Mouse (Mus musculus) liver, postnatal 0 days (tissue): Measurements from ENCODE around the gene Stx3. TPM values are rescaled to one million over a fixed set of nuclear protein-coding genes. Genes with fewer than 3 reads are reported as not detected.

Experiments
- ATAC-seq: fragments of 200-750 bp; cut with Nextera tagmentation; 2 replicates; pipeline ENCODE4 v1.8.0; 2017; ENCODE audit warnings: mild to moderate bottlenecking, moderate library complexity
- DNase-seq: peaks from one replicate; pipeline ENCODE4 v3.0.0-alpha.2; 2016
- H3K27ac ChIP-seq: fragments of 300-500 bp; sonication (generic); 2 replicates; pipeline ENCODE4 v1.5.1; 2014; ENCODE audit warnings: antibody characterized with exemption, moderate library complexity, mild to moderate bottlenecking, low read depth
- H3K27me3 ChIP-seq: fragments of 300-500 bp; sonication (generic); 2 replicates; pipeline ENCODE4 v1.6.1; 2014; ENCODE audit warnings: low read length, control low read depth, mixed read lengths; ENCODE audit not compliant: insufficient read depth
- H3K36me3 ChIP-seq: fragments of 300-500 bp; sonication (generic); replicated peaks from 2 replicates; pipeline ENCODE4 v1.6.1; 2014; ENCODE audit warnings: mild to moderate bottlenecking, control low read depth, low read length, moderate library complexity, mixed read lengths; ENCODE audit not compliant: insufficient read depth
- H3K4me1 ChIP-seq: fragments of 300-500 bp; sonication (generic); 2 replicates; pipeline ENCODE4 v1.6.1; 2014; ENCODE audit warnings: antibody characterized with exemption, mild to moderate bottlenecking, control low read depth; ENCODE audit not compliant: insufficient read depth
- H3K4me2 ChIP-seq: fragments of 300-500 bp; sonication (generic); 2 replicates; pipeline ENCODE4 v1.6.1; 2014; ENCODE audit warnings: low read depth, mild to moderate bottlenecking, low read length, moderate library complexity, mixed read lengths
- H3K4me3 ChIP-seq: fragments of 300-500 bp; sonication (generic); 2 replicates; pipeline ENCODE4 v1.5.1; 2014; ENCODE audit warnings: low read depth, low read length
- H3K9ac ChIP-seq: fragments of 300-500 bp; sonication (generic); replicated peaks from 2 replicates; pipeline ENCODE4 v1.6.1; 2014; ENCODE audit warnings: mild to moderate bottlenecking, moderate library complexity
- H3K9me3 ChIP-seq: fragments of 300-500 bp; sonication (generic); 2 replicates; pipeline ENCODE4 v1.6.1; 2016; ENCODE audit warnings: mild to moderate bottlenecking, control low read depth, low read length, mixed read lengths
- CTCF ChIP-seq: sonication (generic); IDR thresholded peaks from 2 replicates; pipeline ENCODE4 v1.5.1; 2016; ENCODE audit warnings: antibody characterized with exemption, low read depth
- EP300 ChIP-seq: IDR thresholded peaks from 2 replicates; pipeline ENCODE4 v1.6.1; 2016; ENCODE audit warnings: antibody characterized with exemption, low read depth, mild to moderate bottlenecking
- WGBS: fragments of 180-500 bp; shearing (Covaris S2); extraction: QIAGEN DNeasy Blood & Tissue Kit; methylation state at CpG from one replicate; pipeline ENCODE4 v1.1.7; 2014; ENCODE audit not compliant: insufficient replicate concordance; 5-methylcytosine and 5-hydroxymethylcytosine counted together
- polyA plus RNA-seq: library from polyadenylated mRNA; unstranded; fragments of >200 nt; fragmentation: Nextera tagmentation; extraction: Ambion mirVana; gene quantifications from 2 replicates; pipeline ENCODE4 v1.2.1, GENCODE M21; 2015

Gene Stx3
- polyA plus RNA-seq, 1 experiment from 2014 or later, result 3.7 TPM

GRCm38 (mm10) chr19:11810856-11811255, 8.3 kb downstream of the Stx3 start:
- Histone ChIP-seq H3K27ac (no peak overlapping the region), H3K36me3 (no peaks in the 10 kb centered on the region), H3K4me2 (no peak overlapping the region), H3K27me3 (no peaks in the 10 kb centered on the region), H3K9ac (no peak overlapping the region), H3K4me1 (peaks cover 7% of the 10 kb centered on the region), H3K9me3 (no peaks in the 10 kb centered on the region), H3K4me3 (no peak overlapping the region)
- ATAC-seq (no peak), DNase-seq (no peak)
- WGBS, result 76% methylated on average over 1 of the region's 1 CpGs
- TF ChIP-seq CTCF, result no peak
- no peak for TF ChIP-seq EP300

GRCm38 (mm10) chr19:11810003-11810758, 9.0 kb downstream of the Stx3 start:
- Histone ChIP-seq H3K4me3 (no peak overlapping the region), H3K9ac (no peak overlapping the region), H3K4me2 (no peak overlapping the region), H3K4me1 (peaks cover 7% of the 10 kb centered on the region), H3K27me3 (no peaks in the 10 kb centered on the region), H3K9me3 (no peaks in the 10 kb centered on the region), H3K36me3 (no peaks in the 10 kb centered on the region), H3K27ac (no peak overlapping the region)
- 45% methylated on average over 5 of the region's 5 CpGs for WGBS
- DNase-seq (no peak), ATAC-seq (no peak)
- no peak for TF ChIP-seq EP300
- no peak for TF ChIP-seq CTCF

GRCm38 (mm10) chr19:11808452-11808851, 10.8 kb downstream of the Stx3 start:
- no peaks in the 10 kb centered on the region for H3K27me3 ChIP-seq
- no peak overlapping the region for H3K4me2 ChIP-seq
- H3K4me1 ChIP-seq, result peaks cover 7% of the 10 kb centered on the region
- no peak overlapping the region for H3K9ac ChIP-seq
- DNase-seq, result no peak
- WGBS, result 33% methylated on average over 2 of the region's 2 CpGs
- no peak overlapping the region for H3K27ac ChIP-seq
- ATAC-seq, result no peak
- no peak overlapping the region for H3K4me3 ChIP-seq
- TF ChIP-seq CTCF (no peak), EP300 (no peak)
- no peaks in the 10 kb centered on the region for H3K36me3 ChIP-seq
- no peaks in the 10 kb centered on the region for H3K9me3 ChIP-seq

- H3K4me2 ChIP-seq, result no peak overlapping the region
- TF ChIP-seq EP300 (no peak), CTCF (no peak)
- peaks cover 7% of the 10 kb centered on the region for H3K4me1 ChIP-seq
- no peaks in the 10 kb centered on the region for H3K27me3 ChIP-seq
- H3K9ac ChIP-seq, result no peak overlapping the region
- no peaks in the 10 kb centered on the region for H3K36me3 ChIP-seq
- ATAC-seq (no peak), DNase-seq (no peak)
- H3K27ac ChIP-seq, result no peak overlapping the region
- WGBS, result 42% methylated on average over 6 of the region's 6 CpGs
- H3K4me3 ChIP-seq, result no peak overlapping the region
- no peaks in the 10 kb centered on the region for H3K9me3 ChIP-seq
Observed at GRCm38 (mm10) chr19:11807822-11808221, 11.4 kb downstream of the Stx3 start.

GRCm38 (mm10) chr19:11807251-11807650, 12.0 kb downstream of the Stx3 start:
- H3K9ac ChIP-seq, result no peak overlapping the region
- WGBS, result 27% methylated on average over 2 of the region's 2 CpGs
- H3K9me3 ChIP-seq, result no peaks in the 10 kb centered on the region
- H3K36me3 ChIP-seq, result no peaks in the 10 kb centered on the region
- H3K27me3 ChIP-seq, result no peaks in the 10 kb centered on the region
- H3K4me3 ChIP-seq, result no peak overlapping the region
- TF ChIP-seq CTCF (no peak), EP300 (no peak)
- H3K27ac ChIP-seq, result no peak overlapping the region
- DNase-seq (no peak), ATAC-seq (no peak)
- peaks cover 7% of the 10 kb centered on the region for H3K4me1 ChIP-seq
- no peak overlapping the region for H3K4me2 ChIP-seq

- Histone ChIP-seq H3K27me3 (no peaks in the 10 kb centered on the region), H3K27ac (no peak overlapping the region), H3K9me3 (no peaks in the 10 kb centered on the region), H3K4me1 (peaks cover 3% of the 10 kb centered on the region), H3K4me3 (no peak overlapping the region), H3K9ac (no peak overlapping the region), H3K4me2 (no peak overlapping the region), H3K36me3 (no peaks in the 10 kb centered on the region)
- WGBS, result 33% methylated on average over 1 of the region's 1 CpGs
- no peak for TF ChIP-seq CTCF
- no peak for TF ChIP-seq EP300
- DNase-seq (no peak), ATAC-seq (no peak)
Observed at GRCm38 (mm10) chr19:11804423-11804822, 14.8 kb downstream of the Stx3 start.
